In genomic region chr11:102924557-102925350, GRCm38 (mm10) we compare ENCODE assay signal across 8 mouse cellular contexts. TPM values are rescaled to one million over a fixed set of nuclear protein-coding genes. Genes with fewer than 3 reads are reported as not detected.
DNase-seq lines count a peak whose midpoint lies in the region; ATAC-seq and TF ChIP-seq lines count a peak whose summit lies in the region.

Gene Kif18b (minus strand): TSS chr11:102925124.

- peaks cover 19% of the 10 kb centered on the region; the same call in 1 of the 2 replicates for H3K4me1 ChIP-seq in embryonic facial prominence, embryonic 13.5 days
- H3K4me1 ChIP-seq in kidney, adult 2 months (ENCODE audit: control insufficient read depth, insufficient read depth, low read length), result no peaks in the 10 kb centered on the region
- H3K4me1 ChIP-seq in limb, embryonic 12.5 days (replicated peaks), result peaks cover 27% of the 10 kb centered on the region
- H3K4me1 ChIP-seq in midbrain, embryonic 15.5 days, result peaks cover 18% of the 10 kb centered on the region
- peaks cover 2% of the 10 kb centered on the region; the same call in 1 of the 2 replicates for H3K4me1 ChIP-seq in spleen, adult 2 months (ENCODE audit: control insufficient read depth, insufficient read depth, insufficient read length)

- peak; percentile 86 for ATAC-seq in embryonic facial prominence, embryonic 13.5 days (ENCODE audit: insufficient number of reproducible peaks, insufficient read depth, low FRiP score, low TSS enrichment, low read depth)
- ATAC-seq in limb, embryonic 12.5 days (ENCODE audit: insufficient number of reproducible peaks, insufficient read depth, low FRiP score, low TSS enrichment, low read depth), result peak; percentile 94
- ATAC-seq in midbrain, embryonic 15.5 days (replicated peaks), result peak; percentile 85

- peaks cover 6% of the 10 kb centered on the region for H3K36me3 ChIP-seq in embryonic facial prominence, embryonic 13.5 days
- no peaks in the 10 kb centered on the region for H3K36me3 ChIP-seq in kidney, adult 2 months (ENCODE audit: control insufficient read depth, insufficient read depth, low read length)
- peaks cover 26% of the 10 kb centered on the region for H3K36me3 ChIP-seq in limb, embryonic 12.5 days
- no peaks in the 10 kb centered on the region for H3K36me3 ChIP-seq in midbrain, embryonic 15.5 days (replicated peaks)
- no peaks in the 10 kb centered on the region for H3K36me3 ChIP-seq in spleen, adult 2 months (ENCODE audit: control insufficient read depth, insufficient read depth, low read length)

- no peak for TF ChIP-seq CTCF in kidney, adult 2 months (conservative IDR thresholded peaks at IDR 0.05; ENCODE audit: insufficient read depth, insufficient read length, low read depth, low read length)
- no peak for TF ChIP-seq CTCF in spleen, adult 2 months (IDR thresholded peaks at IDR 0.05; ENCODE audit: extremely low read depth, insufficient read depth, insufficient read length, insufficient replicate concordance)

- no peaks in the 10 kb centered on the region for H3K9me3 ChIP-seq in embryonic facial prominence, embryonic 13.5 days
- H3K9me3 ChIP-seq in limb, embryonic 12.5 days, result no peaks in the 10 kb centered on the region
- H3K9me3 ChIP-seq in midbrain, embryonic 15.5 days, result no peaks in the 10 kb centered on the region

- WGBS in embryonic facial prominence, embryonic 13.5 days, result under 1% methylated on average over 62 of the region's 62 CpGs
- WGBS in kidney, adult 2 months, result 1% methylated on average over 62 of the region's 62 CpGs
- under 1% methylated on average over 62 of the region's 62 CpGs for WGBS in limb, embryonic 12.5 days
- WGBS in midbrain, embryonic 15.5 days, result under 1% methylated on average over 62 of the region's 62 CpGs
- under 1% methylated on average over 62 of the region's 62 CpGs for WGBS in spleen, adult 2 months

- peak within 1 kb of the TSS; percentile 77 for H3K9ac ChIP-seq in embryonic facial prominence, embryonic 13.5 days
- peak within 1 kb of the TSS; percentile 78 for H3K9ac ChIP-seq in limb, embryonic 12.5 days (replicated peaks)
- H3K9ac ChIP-seq in midbrain, embryonic 15.5 days, result peak within 1 kb of the TSS; percentile 37

- H3K27ac ChIP-seq in embryonic facial prominence, embryonic 13.5 days, result peak within 1 kb of the TSS; percentile 88
- H3K27ac ChIP-seq in kidney, adult 2 months (ENCODE audit: insufficient read depth, low read depth, low read length), result no peak within 1 kb of the TSS
- H3K27ac ChIP-seq in limb, embryonic 12.5 days, result peak within 1 kb of the TSS; percentile 95
- H3K27ac ChIP-seq in midbrain, embryonic 15.5 days, result peak within 1 kb of the TSS; percentile 66
- H3K27ac ChIP-seq in spleen, adult 2 months (ENCODE audit: insufficient read depth, low read length), result peak within 1 kb of the TSS; percentile 42

- no peak for TF ChIP-seq POLR2A in kidney, adult 2 months (IDR thresholded peaks at IDR 0.05; ENCODE audit: low read depth, low read length)
- no peak for TF ChIP-seq POLR2A in spleen, adult 2 months (IDR thresholded peaks at IDR 0.05; ENCODE audit: low read depth, low read length)

- DNase-seq in 3134 (ENCODE audit: extremely low read depth, insufficient read length, low spot score), result peak; percentile 96
- peak; percentile 95 for DNase-seq in adrenal gland, postnatal 36 days
- DNase-seq in heart, adult 18-20 months, result peak; percentile 95 to 96
- DNase-seq in kidney, adult 2 months, result peak; percentile 98
- peak; percentile 88 to 93 for DNase-seq in spleen, adult 2 months (ENCODE audit: low read depth in 1 of 2, low spot score in 2 of 2)

- H3K27me3 ChIP-seq in embryonic facial prominence, embryonic 13.5 days, result no peaks in the 10 kb centered on the region
- no peaks in the 10 kb centered on the region for H3K27me3 ChIP-seq in kidney, adult 2 months (replicated peaks; ENCODE audit: control insufficient read depth, insufficient read depth, low read length)
- no peaks in the 10 kb centered on the region for H3K27me3 ChIP-seq in limb, embryonic 12.5 days
- no peaks in the 10 kb centered on the region; the same call in 1 of the 2 replicates for H3K27me3 ChIP-seq in midbrain, embryonic 15.5 days (replicated peaks)
- H3K27me3 ChIP-seq in spleen, adult 2 months (ENCODE audit: control insufficient read depth, insufficient read depth, low read length), result no peaks in the 10 kb centered on the region

- peak within 1 kb of the TSS; percentile 73 for H3K4me3 ChIP-seq in embryonic facial prominence, embryonic 13.5 days
- peak within 1 kb of the TSS; percentile 75 for H3K4me3 ChIP-seq in kidney, adult 2 months (ENCODE audit: insufficient read depth, low read depth, low read length)
- H3K4me3 ChIP-seq in limb, embryonic 12.5 days (replicated peaks), result peak within 1 kb of the TSS; percentile 83
- H3K4me3 ChIP-seq in midbrain, embryonic 15.5 days, result peak within 1 kb of the TSS; percentile 49
- peak within 1 kb of the TSS; percentile 78 for H3K4me3 ChIP-seq in spleen, adult 2 months (ENCODE audit: extremely low read depth, insufficient read depth, insufficient read length)

- peak within 1 kb of the TSS; percentile 82 for H3K4me2 ChIP-seq in embryonic facial prominence, embryonic 13.5 days
- peak within 1 kb of the TSS; percentile 74 for H3K4me2 ChIP-seq in limb, embryonic 12.5 days
- H3K4me2 ChIP-seq in midbrain, embryonic 15.5 days, result peak within 1 kb of the TSS; percentile 78

RNA-seq across cellular contexts. Expression of gene Kif18b, which starts in this region (rescaled TPM):
- 1 to 10 TPM; 1.8 to 2.1 TPM for total RNA-seq in adrenal gland, postnatal 36 days (2021)
- 11.0 and 12.8 TPM in 2 replicates for polyA plus RNA-seq in embryonic facial prominence, embryonic 13.5 days (2015; fragmentation: Nextera tagmentation; extraction: Ambion mirVana)
- under 1 TPM in 1 of 2 experiments, not detected in 1; 0.25 TPM for total RNA-seq in heart, adult 18-20 months (2021)
- polyA plus RNA-seq in kidney, adult 2 months (2012; rRNA removed), result 0.22 and 0.27 TPM in 2 replicates
- 10.3 and 13.1 TPM in 2 replicates for polyA plus RNA-seq in limb, embryonic 12.5 days (2016; fragmentation: Nextera tagmentation; extraction: Ambion mirVana)
- polyA plus RNA-seq in midbrain, embryonic 15.5 days (2015; fragmentation: Nextera tagmentation; extraction: Ambion mirVana), result 1.8 and 2.4 TPM in 2 replicates
- 7.0 and 8.9 TPM in 2 replicates for polyA plus RNA-seq in spleen, adult 2 months (2012; rRNA removed)

Comparison
In these comparisons a context has a peak if more than half of its experiments do, and no peak if none do; other contexts are left out.
1. Peak in DNase-seq in heart, adult 18-20 months; RNA of the gene not detected or under 1 TPM.
2. Peak in DNase-seq and H3K4me3 ChIP-seq in kidney, adult 2 months; RNA of the gene not detected or under 1 TPM.